ENCODE assay signal across 19 mouse cellular contexts in genomic region chr15:90062021-90062420, GRCm38 (mm10).
A peak's percentile ranks its signal among the peaks of the same experiment; 100 is the strongest.
DNase-seq lines count a peak whose midpoint lies in the region.
"Had no signal": no experiment of that assay in that cellular context is flagged by ENCODE, and none has a peak within 500 bp of the region (broad histone marks: within the 10 kb centered on the region; RNA-seq: fewer than 3 reads in every experiment).

No protein-coding gene starts in this region.

- DNase-seq in frontal cortex, postnatal 36 days (ENCODE audit: low spot score in 2 of 2): peak; percentile 12 to 13
- no peak for DNase-seq in frontal cortex, postnatal 10 days (ENCODE audit: low spot score in 2 of 2)
- DNase-seq in layer of hippocampus, adult 8-10 months (ENCODE audit: low spot score in 2 of 2): peak; percentile 26 to 32
- no peak for DNase-seq in layer of hippocampus, postnatal 10 days (ENCODE audit: low spot score in 2 of 2)
- peak; percentile 28 for DNase-seq in right cerebral cortex, adult 18-20 months
- no peak for DNase-seq in right cerebral cortex, postnatal 10 days (ENCODE audit: low spot score in 2 of 2)
- DNase-seq in layer of hippocampus, adult 9-10 months (ENCODE audit: low spot score): peak; percentile 42
- no peak for DNase-seq in thymus, postnatal 10 days (ENCODE audit: low spot score in 2 of 2)
- DNase-seq: adrenal gland, adult 2 months; adrenal gland, postnatal 14 days; B cell, adult 2 months; cerebellum, adult 11-12 months; cerebellum, adult 8-10 months; cerebellum, postnatal 10 days; cerebellum, postnatal 36 days; embryo, embryonic 11 days; gastrocnemius, adult 2 months; gastrocnemius, postnatal 14 days; heart, adult 11 months had no signal

Comparison
In these comparisons a context has a peak if more than half of its experiments do, and no peak if none do; other contexts are left out.
1. DNase-seq: peak in frontal cortex, postnatal 36 days (2 of 2), layer of hippocampus, adult 8-10 months (2 of 2), right cerebral cortex, adult 18-20 months (single experiment) and layer of hippocampus, adult 9-10 months (single experiment); none in frontal cortex, postnatal 10 days (0 of 2), layer of hippocampus, postnatal 10 days (0 of 2), right cerebral cortex, postnatal 10 days (0 of 2) and thymus, postnatal 10 days (0 of 2).